Mouse (Mus musculus): ENCODE results near the gene Plekhg6.

- TF ChIP-seq EP300 (IDR thresholded peaks at IDR 0.05; ENCODE audit: low read depth) (no peak), CTCF (IDR thresholded peaks at IDR 0.05; ENCODE audit: low read depth) (no peak)
Measured at GRCm38 (mm10) chr6:125425205-125426090, 44.9 kb upstream of the Plekhg6 start.
